Mouse (Mus musculus) forebrain, embryonic 14.5 days (tissue): ENCODE measurements around the gene Cyp1b1. TPM values are rescaled to one million over a fixed set of nuclear protein-coding genes. Genes with fewer than 3 reads are reported as not detected.
A peak's percentile ranks its signal among the peaks of the same experiment; 100 is the strongest.

ENCODE experiments used
- ATAC-seq: fragments of 200-750 bp; cut with Nextera tagmentation; 2 replicates; pipeline ENCODE4 v1.8.0; 2017; ENCODE audit warnings: mild to moderate bottlenecking, moderate library complexity
- DNase-seq: peaks from one replicate; pipeline ENCODE4 v3.0.0-alpha.2; 2015; ENCODE audit warnings: low spot score
- H3K27ac ChIP-seq: fragments of 300-500 bp; sonication (generic); 2 replicates; pipeline ENCODE4 v1.5.1; 2014; ENCODE audit warnings: low read depth, mild to moderate bottlenecking, control low read depth, low read length, moderate library complexity
- H3K27me3 ChIP-seq: fragments of 300-500 bp; sonication (generic); replicated peaks from 2 replicates; pipeline ENCODE4 v1.6.1; 2014; ENCODE audit warnings: low read length, control low read depth, mixed read lengths; ENCODE audit not compliant: control insufficient read depth, insufficient read depth
- H3K36me3 ChIP-seq: fragments of 300-500 bp; sonication (generic); 2 replicates; pipeline ENCODE4 v1.6.1; 2014; ENCODE audit warnings: low read length, control low read depth; ENCODE audit not compliant: control insufficient read depth, insufficient read depth
- H3K4me1 ChIP-seq: fragments of 300-500 bp; sonication (generic); 2 replicates; pipeline ENCODE4 v1.6.1; 2014; ENCODE audit warnings: antibody characterized with exemption, low read length, control low read depth; ENCODE audit not compliant: control insufficient read depth, insufficient read depth
- H3K4me2 ChIP-seq: fragments of 300-500 bp; sonication (generic); 2 replicates; pipeline ENCODE4 v1.6.1; 2014; ENCODE audit warnings: mild to moderate bottlenecking, control low read depth, low read length
- H3K4me3 ChIP-seq: fragments of 300-500 bp; sonication (generic); 2 replicates; pipeline ENCODE4 v1.5.1; 2014; ENCODE audit warnings: low read depth, low read length, control low read depth
- H3K9ac ChIP-seq: fragments of 300-500 bp; sonication (generic); 2 replicates; pipeline ENCODE4 v1.6.1; 2014; ENCODE audit warnings: mild to moderate bottlenecking, low read length, control low read depth, moderate library complexity
- H3K9me3 ChIP-seq: fragments of 300-500 bp; sonication (generic); replicated peaks from 2 replicates; pipeline ENCODE4 v1.6.1; 2016; ENCODE audit warnings: low read length, control low read depth, mixed read lengths; ENCODE audit not compliant: control insufficient read depth
- WGBS: fragments of 180-500 bp; shearing (Covaris S2); extraction: QIAGEN DNeasy Blood & Tissue Kit; methylation state at CpG from one replicate; pipeline ENCODE4 v1.1.7; 2014; 5-methylcytosine and 5-hydroxymethylcytosine counted together
- polyA plus RNA-seq: library from polyadenylated mRNA; unstranded; fragments of >200 nt; fragmentation: Nextera tagmentation; extraction: Ambion mirVana; gene quantifications from 2 replicates; pipeline ENCODE4 v1.2.1, GENCODE M21; 2014

The Cyp1b1 gene
- polyA plus RNA-seq, 1 experiment from 2014 or later = 5.1 TPM

GRCm38 (mm10) chr17:79743507-79743906 lies 28.6 kb upstream of the Cyp1b1 start:
- WGBS = 100% methylated on average over 1 of the region's 1 CpGs
- Histone ChIP-seq H3K4me1 (no peaks in the 10 kb centered on the region; the same call in 1 of the 2 replicates), H3K36me3 (no peaks in the 10 kb centered on the region), H3K27ac (no peak overlapping the region), H3K4me3 (no peak overlapping the region), H3K9me3 (no peaks in the 10 kb centered on the region), H3K4me2 (no peak overlapping the region), H3K9ac (no peak overlapping the region), H3K27me3 (no peaks in the 10 kb centered on the region)
- ATAC-seq (no peak), DNase-seq (no peak)

GRCm38 (mm10) chr17:79742635-79743034 lies 27.8 kb upstream of the Cyp1b1 start:
- ATAC-seq (no peak), DNase-seq (no peak)
- WGBS = 91% methylated on average over 5 of the region's 5 CpGs
- no peak overlapping the region for H3K4me3 ChIP-seq
- no peak overlapping the region for H3K9ac ChIP-seq
- no peaks in the 10 kb centered on the region for H3K27me3 ChIP-seq
- H3K27ac ChIP-seq = no peak overlapping the region
- no peak overlapping the region for H3K4me2 ChIP-seq
- H3K9me3 ChIP-seq = no peaks in the 10 kb centered on the region
- H3K36me3 ChIP-seq = no peaks in the 10 kb centered on the region
- no peaks in the 10 kb centered on the region; the same call in 1 of the 2 replicates for H3K4me1 ChIP-seq

GRCm38 (mm10) chr17:79738847-79739498 lies 24.1 kb upstream of the Cyp1b1 start:
- Histone ChIP-seq H3K36me3 (no peaks in the 10 kb centered on the region), H3K4me2 (no peak overlapping the region), H3K4me1 (no peaks in the 10 kb centered on the region), H3K9ac (no peak overlapping the region), H3K9me3 (no peaks in the 10 kb centered on the region), H3K4me3 (no peak overlapping the region), H3K27me3 (no peaks in the 10 kb centered on the region), H3K27ac (no peak overlapping the region)
- ATAC-seq = no peak
- DNase-seq = no peak
- WGBS = 59% methylated on average over 5 of the region's 5 CpGs

GRCm38 (mm10) chr17:79737598-79737997 lies 22.7 kb upstream of the Cyp1b1 start:
- Histone ChIP-seq H3K36me3 (no peaks in the 10 kb centered on the region), H3K9ac (no peak overlapping the region), H3K4me1 (no peaks in the 10 kb centered on the region), H3K4me2 (no peak overlapping the region), H3K27ac (no peak overlapping the region), H3K4me3 (no peak overlapping the region), H3K9me3 (no peaks in the 10 kb centered on the region), H3K27me3 (no peaks in the 10 kb centered on the region)
- DNase-seq (no peak), ATAC-seq (no peak)
- 83% methylated on average over 3 of the region's 3 CpGs for WGBS

- no peak overlapping the region for H3K27ac ChIP-seq
- H3K9me3 ChIP-seq = no peaks in the 10 kb centered on the region
- peaks cover 2% of the 10 kb centered on the region; the same call in 1 of the 2 replicates for H3K4me1 ChIP-seq
- WGBS = 33% methylated on average over 4 of the region's 4 CpGs
- H3K4me3 ChIP-seq = no peak overlapping the region
- H3K9ac ChIP-seq = no peak overlapping the region
- no peak overlapping the region for H3K4me2 ChIP-seq
- no peaks in the 10 kb centered on the region for H3K27me3 ChIP-seq
- DNase-seq (no peak), ATAC-seq (no peak)
- no peaks in the 10 kb centered on the region for H3K36me3 ChIP-seq
Observed at GRCm38 (mm10) chr17:79733039-79733438, 18.2 kb upstream of the Cyp1b1 start.

- peaks cover 2% of the 10 kb centered on the region; the same call in 1 of the 2 replicates for H3K4me1 ChIP-seq
Observed at GRCm38 (mm10) chr17:79730988-79731387, 16.1 kb upstream of the Cyp1b1 start.

GRCm38 (mm10) chr17:79728585-79729503 lies 14.0 kb upstream of the Cyp1b1 start:
- DNase-seq = no peak
- H3K4me2 ChIP-seq = peak overlapping the region; percentile 16; the same call in 1 of the 2 replicates

More at GRCm38 (mm10) chr17:79730988-79731387, 16.1 kb upstream of the Cyp1b1 start:
- H3K27me3 ChIP-seq = no peaks in the 10 kb centered on the region
- no peaks in the 10 kb centered on the region for H3K9me3 ChIP-seq
- WGBS = 87% methylated on average over 8 of the region's 8 CpGs
- H3K4me3 ChIP-seq = no peak overlapping the region
- H3K36me3 ChIP-seq = no peaks in the 10 kb centered on the region
- DNase-seq (no peak), ATAC-seq (no peak)
- H3K9ac ChIP-seq = no peak overlapping the region
- H3K4me2 ChIP-seq = no peak overlapping the region
- H3K27ac ChIP-seq = no peak overlapping the region

GRCm38 (mm10) chr17:79728053-79728584 lies 13.3 kb upstream of the Cyp1b1 start:
- H3K9ac ChIP-seq = no peak overlapping the region
- peaks cover 2% of the 10 kb centered on the region; the same call in 1 of the 2 replicates for H3K4me1 ChIP-seq
- peak overlapping the region; percentile 16; the same call in 1 of the 2 replicates for H3K4me2 ChIP-seq
- no peak for DNase-seq
- H3K36me3 ChIP-seq = no peaks in the 10 kb centered on the region
- H3K27ac ChIP-seq = no peak overlapping the region
- no peak overlapping the region for H3K4me3 ChIP-seq
- 29% methylated on average over 14 of the region's 14 CpGs for WGBS
- no peak for ATAC-seq
- no peaks in the 10 kb centered on the region for H3K9me3 ChIP-seq
- H3K27me3 ChIP-seq = no peaks in the 10 kb centered on the region

More at GRCm38 (mm10) chr17:79728585-79729503, 14.0 kb upstream of the Cyp1b1 start:
- ATAC-seq = no peak
- no peak overlapping the region for H3K9ac ChIP-seq
- H3K27me3 ChIP-seq = no peaks in the 10 kb centered on the region
- H3K36me3 ChIP-seq = no peaks in the 10 kb centered on the region
- H3K4me3 ChIP-seq = no peak overlapping the region
- peaks cover 2% of the 10 kb centered on the region; the same call in 1 of the 2 replicates for H3K4me1 ChIP-seq
- H3K9me3 ChIP-seq = no peaks in the 10 kb centered on the region
- H3K27ac ChIP-seq = no peak overlapping the region
- 39% methylated on average over 16 of the region's 16 CpGs for WGBS
